Mouse (Mus musculus) embryo, embryonic 11.5 days (tissue): ENCODE results near the gene Sirpb1b.
"Not testable (repeated sequence)": the region's sequence is repeated elsewhere in the genome, so short reads cannot be mapped to it uniquely, and the experiment has no call there.

Experiments used
- DNase-seq: peaks from one replicate; pipeline ENCODE4 v3.0.0-alpha.2; 2012; ENCODE audit warnings: low read depth, low spot score

Sirpb1b gene

GRCm38 (mm10) chr3:15574887-15575286, at the start of gene Sirpb1b:
Sirpb1b (minus strand) TSS chr3:15575065.
- DNase-seq = not testable (repeated sequence)

GRCm38 (mm10) chr3:15590377-15591117, 15.7 kb upstream of the Sirpb1b start:
- not testable (repeated sequence) for DNase-seq

- DNase-seq = not testable (repeated sequence)
These were observed 11.8 kb upstream of the Sirpb1b start for GRCm38 (mm10) chr3:15586665-15587064.

- DNase-seq = no peak
These were observed 8.6 kb upstream of the Sirpb1b start for GRCm38 (mm10) chr3:15583452-15583851.

- DNase-seq = not testable (repeated sequence)
These were observed 8.1 kb upstream of the Sirpb1b start for GRCm38 (mm10) chr3:15582948-15583347.

- not testable (repeated sequence) for DNase-seq
These were observed 1.6 kb upstream of the Sirpb1b start for GRCm38 (mm10) chr3:15576466-15576865.

GRCm38 (mm10) chr3:15528589-15528988, 46.3 kb downstream of the Sirpb1b start:
- no peak for DNase-seq

- not testable (repeated sequence) for DNase-seq
These were observed 61.3 kb downstream of the Sirpb1b start for GRCm38 (mm10) chr3:15513608-15514007.

GRCm38 (mm10) chr3:15507792-15508321, 67.0 kb downstream of the Sirpb1b start:
- not testable (repeated sequence) for DNase-seq

GRCm38 (mm10) chr3:15474831-15475230, 100.0 kb downstream of the Sirpb1b start:
- not testable (repeated sequence) for DNase-seq

GRCm38 (mm10) chr3:15470158-15470557, 104.7 kb downstream of the Sirpb1b start:
- not testable (repeated sequence) for DNase-seq
